Mouse (Mus musculus) midbrain, embryonic 16.5 days (tissue): Measurements from ENCODE around the gene Naa60. TPM values are rescaled to one million over a fixed set of nuclear protein-coding genes. Genes with fewer than 3 reads are reported as not detected.
"Not testable (repeated sequence)": the region's sequence is repeated elsewhere in the genome, so short reads cannot be mapped to it uniquely, and the experiment has no call there.

Source experiments
- ATAC-seq: fragments of 200-750 bp; cut with Nextera tagmentation; 2 replicates; pipeline ENCODE4 v1.8.0; 2017; ENCODE audit warnings: moderate TSS enrichment
- H3K27ac ChIP-seq: fragments of 300-500 bp; sonication (generic); 2 replicates; pipeline ENCODE4 v1.5.1; 2014; ENCODE audit warnings: mild to moderate bottlenecking, low read length, mixed read lengths
- H3K27me3 ChIP-seq: fragments of 300-500 bp; sonication (generic); 2 replicates; pipeline ENCODE4 v1.6.1; 2014; ENCODE audit warnings: low read depth, low read length, mixed read lengths; ENCODE audit not compliant: control insufficient read depth, insufficient read depth
- H3K36me3 ChIP-seq: fragments of 300-500 bp; sonication (generic); 2 replicates; pipeline ENCODE4 v1.6.1; 2014; ENCODE audit warnings: mild to moderate bottlenecking, low read length, moderate library complexity, mixed read lengths; ENCODE audit not compliant: control insufficient read depth, insufficient read depth
- H3K4me1 ChIP-seq: fragments of 300-500 bp; sonication (generic); 2 replicates; pipeline ENCODE4 v1.6.1; 2014; ENCODE audit warnings: mild to moderate bottlenecking, low read length, mixed read lengths; ENCODE audit not compliant: control insufficient read depth, insufficient read depth
- H3K4me2 ChIP-seq: fragments of 300-500 bp; sonication (generic); 2 replicates; pipeline ENCODE4 v1.6.1; 2014; ENCODE audit warnings: mild to moderate bottlenecking, low read length, mixed read lengths
- H3K4me3 ChIP-seq: fragments of 300-500 bp; sonication (generic); 2 replicates; pipeline ENCODE4 v1.5.1; 2014; ENCODE audit warnings: low read depth, mild to moderate bottlenecking, low read length, moderate library complexity, mixed read lengths
- H3K9ac ChIP-seq: fragments of 300-500 bp; sonication (generic); 2 replicates; pipeline ENCODE4 v1.6.1; 2014; ENCODE audit warnings: low read depth, low read length, mixed read lengths
- H3K9me3 ChIP-seq: fragments of 300-500 bp; sonication (generic); replicated peaks from 2 replicates; pipeline ENCODE4 v1.6.1; 2014; ENCODE audit warnings: mild to moderate bottlenecking, low read length, mixed read lengths; ENCODE audit not compliant: control insufficient read depth, poor library complexity, severe bottlenecking
- WGBS: fragments of 180-500 bp; shearing (Covaris S2); extraction: QIAGEN DNeasy Blood & Tissue Kit; methylation state at CpG from one replicate; pipeline ENCODE4 v1.1.7; 2014; 5-methylcytosine and 5-hydroxymethylcytosine counted together
- polyA plus RNA-seq: library from polyadenylated mRNA; unstranded; fragments of >200 nt; fragmentation: Nextera tagmentation; extraction: Ambion mirVana; gene quantifications from 2 replicates; pipeline ENCODE4 v1.2.1, GENCODE M21; 2015

Gene Naa60
- polyA plus RNA-seq, 1 experiment from 2014 or later, result 110 TPM

DNA sequence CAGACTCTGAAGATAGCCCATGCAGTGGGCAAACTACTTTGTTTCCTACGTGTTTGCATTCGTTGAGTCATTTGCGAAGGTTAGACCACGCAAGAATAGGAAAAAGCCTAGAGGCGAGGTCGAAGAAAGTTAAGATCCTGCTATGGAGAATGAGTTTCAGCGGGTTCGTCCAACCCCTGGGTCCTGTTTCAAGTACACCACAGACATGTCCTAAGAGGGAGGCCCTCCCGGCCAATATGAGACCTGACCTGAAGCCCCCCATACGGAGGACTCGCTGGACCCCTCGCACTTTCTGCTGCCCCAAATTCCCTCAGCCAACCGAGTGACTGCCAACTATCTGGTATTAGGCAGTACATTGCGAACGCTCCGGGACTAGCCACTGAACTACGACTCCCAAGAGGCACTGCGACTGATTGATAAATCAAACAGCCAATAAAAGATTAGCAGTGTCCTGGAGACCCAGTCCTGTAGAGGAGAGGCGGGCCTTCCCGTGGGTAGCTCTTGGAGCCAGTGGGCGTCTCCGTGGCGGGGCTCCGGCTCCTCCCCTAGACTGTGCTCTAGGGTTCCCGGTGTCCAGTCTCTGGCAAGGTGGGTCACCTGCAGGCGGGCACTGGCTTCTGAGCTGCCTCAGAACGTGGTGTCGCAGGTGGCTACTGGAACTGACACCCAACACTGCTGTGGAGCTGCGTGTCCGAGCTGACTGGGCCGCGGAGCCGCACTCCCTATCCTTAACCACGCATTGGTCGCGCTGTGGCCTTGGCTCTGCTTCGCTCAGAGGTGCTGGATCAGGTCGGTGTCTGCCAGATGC, 25.3 kb upstream of the Naa60 start, which contains the start of gene Zfp174:
TSS of gene Zfp174 (plus strand) at position 558 of the 808 bp plus-strand sequence.
- H3K9ac ChIP-seq, result peak within 1 kb of the TSS; percentile 76
- H3K9me3 ChIP-seq, result no peaks in the 10 kb centered on the region
- 3% methylated on average over 37 of the region's 38 CpGs for WGBS
- peak within 1 kb of the TSS; percentile 65 for H3K27ac ChIP-seq
- ATAC-seq, result peak; percentile 99
- no peaks in the 10 kb centered on the region for H3K36me3 ChIP-seq
- H3K4me3 ChIP-seq, result peak within 1 kb of the TSS; percentile 61
- peak within 1 kb of the TSS; percentile 71 for H3K4me2 ChIP-seq
- H3K27me3 ChIP-seq, result no peaks in the 10 kb centered on the region
- peaks cover 7% of the 10 kb centered on the region for H3K4me1 ChIP-seq

GRCm38 (mm10) chr16:3847871-3848270, 24.3 kb upstream of the Naa60 start:
- Histone ChIP-seq H3K9ac (peak overlapping the region; percentile 76), H3K36me3 (no peaks in the 10 kb centered on the region), H3K27me3 (no peaks in the 10 kb centered on the region), H3K4me1 (peaks cover 7% of the 10 kb centered on the region), H3K27ac (no peak overlapping the region), H3K4me2 (peak overlapping the region; percentile 71), H3K9me3 (no peaks in the 10 kb centered on the region), H3K4me3 (peak overlapping the region; percentile 61)
- ATAC-seq, result no peak
- WGBS, result 66% methylated on average over 4 of the region's 4 CpGs

GRCm38 (mm10) chr16:3848416-3848815, 23.8 kb upstream of the Naa60 start:
- H3K27ac ChIP-seq, result no peak overlapping the region
- H3K4me3 ChIP-seq, result no peak overlapping the region
- H3K4me1 ChIP-seq, result peaks cover 7% of the 10 kb centered on the region
- H3K9ac ChIP-seq, result no peak overlapping the region; the same call in 1 of the 2 replicates
- 70% methylated on average over 3 of the region's 3 CpGs for WGBS
- H3K27me3 ChIP-seq, result no peaks in the 10 kb centered on the region
- no peaks in the 10 kb centered on the region for H3K36me3 ChIP-seq
- ATAC-seq, result no peak
- no peaks in the 10 kb centered on the region for H3K9me3 ChIP-seq
- H3K4me2 ChIP-seq, result no peak overlapping the region; the same call in 1 of the 2 replicates

DNA sequence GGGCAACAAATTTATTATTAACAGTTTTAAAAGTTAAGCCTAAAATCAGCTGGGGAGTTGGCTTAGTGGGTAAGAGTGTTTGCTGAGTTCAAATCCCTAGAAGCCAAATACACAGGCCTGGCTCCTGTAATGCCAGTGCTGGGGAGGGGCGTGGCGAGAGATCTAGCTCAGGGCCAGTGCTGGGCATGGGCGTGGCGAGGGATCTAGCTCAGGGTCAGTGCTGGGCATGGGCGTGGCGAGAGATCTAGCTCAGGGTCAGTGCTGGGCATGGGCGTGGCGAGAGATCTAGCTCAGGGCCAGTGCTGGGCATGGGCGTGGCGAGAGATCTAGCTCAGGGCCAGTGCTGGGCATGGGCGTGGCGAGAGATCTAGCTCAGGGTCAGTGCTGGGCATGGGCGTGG, 20.9 kb upstream of the Naa60 start:
- H3K4me1 ChIP-seq, H3K27ac ChIP-seq, H3K36me3 ChIP-seq, H3K9ac ChIP-seq, H3K9me3 ChIP-seq, H3K4me3 ChIP-seq, H3K27me3 ChIP-seq, H3K4me2 ChIP-seq, ATAC-seq: not testable (repeated sequence)
- WGBS, result 85% methylated on average over 13 of the region's 13 CpGs

DNA sequence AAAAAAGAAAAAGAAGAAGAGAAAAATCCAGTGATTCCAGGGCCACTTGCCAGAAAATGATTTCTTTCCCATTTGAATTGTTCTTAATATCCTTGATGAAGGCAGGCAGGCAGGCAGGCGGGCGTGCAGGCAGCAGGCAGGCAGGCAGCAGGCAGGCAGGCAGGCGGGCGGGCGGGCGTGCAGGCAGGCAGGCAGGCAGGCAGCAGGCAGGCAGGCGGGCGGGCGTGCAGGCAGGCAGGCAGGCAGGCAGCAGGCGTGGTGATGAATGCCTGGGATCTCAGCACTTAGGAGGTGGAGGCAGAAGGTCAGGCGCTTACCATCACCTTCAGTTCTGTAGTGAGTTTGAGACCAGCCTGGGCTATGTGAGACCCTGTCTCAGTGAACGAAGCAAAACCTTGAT, 19.6 kb upstream of the Naa60 start:
- H3K9me3 ChIP-seq, result no peaks in the 10 kb centered on the region
- H3K9ac ChIP-seq, result no peak overlapping the region
- no peak overlapping the region for H3K27ac ChIP-seq
- no peak overlapping the region for H3K4me2 ChIP-seq
- ATAC-seq, result no peak
- no peak overlapping the region for H3K4me3 ChIP-seq
- H3K27me3 ChIP-seq, result no peaks in the 10 kb centered on the region
- H3K4me1 ChIP-seq, result peaks cover 6% of the 10 kb centered on the region
- peaks cover 3% of the 10 kb centered on the region; the same call in 1 of the 2 replicates for H3K36me3 ChIP-seq
- 37% methylated on average over 12 of the region's 12 CpGs for WGBS

DNA sequence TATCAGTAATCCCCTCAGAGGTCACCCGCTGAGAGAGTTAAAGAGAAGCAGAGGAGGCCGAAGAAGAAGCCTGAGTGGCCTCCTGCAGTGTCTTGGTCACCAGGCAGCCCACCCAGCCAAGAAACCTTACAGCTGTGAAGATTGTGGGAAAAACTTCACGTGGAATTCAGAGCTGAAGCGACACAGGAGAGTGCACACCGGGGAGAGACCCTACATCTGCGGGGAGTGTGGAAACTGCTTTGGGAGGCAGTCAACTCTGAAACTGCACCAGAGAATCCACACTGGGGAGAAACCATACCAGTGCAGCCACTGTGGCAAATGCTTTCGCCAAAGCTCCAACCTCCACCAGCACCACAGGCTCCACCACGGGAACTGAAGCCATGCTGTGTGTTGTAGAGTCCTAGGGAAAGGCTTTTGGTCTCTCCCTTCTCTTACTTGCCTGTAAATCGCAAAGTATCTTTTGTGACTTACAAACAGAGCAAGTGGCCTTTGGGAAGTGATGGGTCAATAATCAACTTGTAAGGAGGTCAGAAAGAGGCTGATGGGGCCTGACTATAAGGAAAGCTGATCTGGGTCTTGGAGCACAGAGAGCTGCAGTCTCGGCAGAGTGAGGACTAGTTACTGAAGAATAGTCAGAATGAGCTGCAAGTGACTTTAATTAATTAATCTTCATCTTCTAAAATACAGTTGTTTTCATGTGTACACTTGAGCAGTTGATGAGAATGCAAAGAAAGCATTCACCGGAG, 17.6 kb upstream of the Naa60 start:
- no peak for ATAC-seq
- H3K4me2 ChIP-seq, result no peak overlapping the region
- no peaks in the 10 kb centered on the region for H3K27me3 ChIP-seq
- H3K4me1 ChIP-seq, result no peaks in the 10 kb centered on the region; the same call in 1 of the 2 replicates
- H3K36me3 ChIP-seq, result peaks cover 3% of the 10 kb centered on the region; the same call in 1 of the 2 replicates
- no peak overlapping the region for H3K9ac ChIP-seq
- H3K27ac ChIP-seq, result no peak overlapping the region
- 38% methylated on average over 11 of the region's 11 CpGs for WGBS
- H3K9me3 ChIP-seq, result no peaks in the 10 kb centered on the region
- no peak overlapping the region for H3K4me3 ChIP-seq

GRCm38 (mm10) chr16:3855776-3856175, 16.4 kb upstream of the Naa60 start:
- H3K4me3 ChIP-seq, result no peak overlapping the region
- H3K27me3 ChIP-seq, result no peaks in the 10 kb centered on the region
- no peak overlapping the region for H3K27ac ChIP-seq
- H3K4me1 ChIP-seq, result no peaks in the 10 kb centered on the region
- no peak overlapping the region for H3K4me2 ChIP-seq
- H3K36me3 ChIP-seq, result peaks cover 6% of the 10 kb centered on the region; the same call in 1 of the 2 replicates
- 89% methylated on average over 1 of the region's 1 CpGs for WGBS
- H3K9ac ChIP-seq, result no peak overlapping the region
- ATAC-seq, result no peak
- no peaks in the 10 kb centered on the region for H3K9me3 ChIP-seq

- Histone ChIP-seq H3K27me3 (no peaks in the 10 kb centered on the region), H3K4me1 (no peaks in the 10 kb centered on the region), H3K4me3 (no peak overlapping the region), H3K9ac (no peak overlapping the region), H3K9me3 (no peaks in the 10 kb centered on the region), H3K36me3 (peaks cover 9% of the 10 kb centered on the region; the same call in 1 of the 2 replicates), H3K27ac (no peak overlapping the region), H3K4me2 (no peak overlapping the region)
- ATAC-seq, result no peak
- WGBS, result 98% methylated on average over 4 of the region's 4 CpGs
These were observed 12.9 kb upstream of the Naa60 start for GRCm38 (mm10) chr16:3859254-3859653.

DNA sequence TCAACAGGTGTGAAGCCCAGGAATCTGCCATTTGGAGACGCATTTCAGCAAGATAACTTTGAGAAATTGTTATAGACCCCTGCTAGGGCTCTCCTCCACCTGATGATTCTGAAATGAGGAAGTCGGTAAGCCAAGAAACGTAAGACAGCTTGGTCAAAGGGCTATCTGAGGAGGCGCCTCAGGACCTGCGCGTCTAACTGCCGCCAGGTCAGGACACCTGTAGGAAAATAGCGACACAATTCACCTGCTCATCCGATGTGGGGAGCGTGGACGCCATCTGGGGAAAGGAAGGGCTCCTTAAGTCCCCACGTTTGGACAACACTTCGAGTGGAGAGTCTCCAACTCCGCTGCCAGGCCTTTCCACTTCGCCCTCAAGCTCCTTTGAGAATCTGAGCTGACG, 360 bp upstream of the Naa60 start:
- Histone ChIP-seq H3K9me3 (no peaks in the 10 kb centered on the region), H3K27ac (peak overlapping the region; percentile 65), H3K4me3 (peak overlapping the region; percentile 64), H3K9ac (peak overlapping the region; percentile 73), H3K36me3 (0 out of 2 replicates have a peak, but pooled peaks cover 2% of the 10 kb centered on the region), H3K4me2 (peak overlapping the region; percentile 91), H3K4me1 (peaks cover 15% of the 10 kb centered on the region), H3K27me3 (no peaks in the 10 kb centered on the region)
- peak; percentile 38; the same call in 1 of the 2 replicates for ATAC-seq
- WGBS, result 1% methylated on average over 16 of the region's 16 CpGs
